Mouse (Mus musculus): ENCODE data around the gene Gpr108.

DNA sequence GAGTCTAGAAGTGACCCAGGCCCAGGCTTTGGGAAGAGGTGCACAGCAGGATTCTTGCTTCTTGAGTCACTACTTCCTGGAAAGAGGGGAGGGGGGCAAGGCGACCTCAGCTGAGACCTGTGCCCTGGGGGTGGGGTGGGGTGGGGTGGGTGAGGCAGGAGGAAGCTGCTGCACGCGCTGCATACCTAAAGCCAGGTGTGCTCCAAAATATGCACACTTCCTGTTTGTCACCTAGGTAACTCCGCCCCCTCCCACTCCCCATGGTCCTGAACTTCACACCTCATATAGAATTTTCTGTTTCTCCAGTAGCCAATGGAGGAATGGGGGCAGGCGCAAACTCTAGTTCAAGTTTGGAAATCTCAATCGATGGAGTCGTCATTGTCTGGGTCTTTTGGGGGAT is 25.6 kb upstream of the Gpr108 start:
- no peak for TF ChIP-seq CTCF (IDR thresholded peaks at IDR 0.05; ENCODE audit: control insufficient read depth, insufficient read depth, insufficient replicate concordance, low read depth, low read length)
- no peak for TF ChIP-seq POLR2A (IDR thresholded peaks at IDR 0.05; ENCODE audit: control insufficient read depth, low read depth, low read length)

Data from testis, adult 2 months (tissue).